Mouse (Mus musculus) kidney, adult 2 months (tissue): ENCODE measurements around the gene Rbmx2. TPM values are rescaled to one million over a fixed set of nuclear protein-coding genes. Genes with fewer than 3 reads are reported as not detected.

Experiments used
- DNase-seq: peaks from one replicate; pipeline ENCODE4 v3.0.0; 2021
- H3K27ac ChIP-seq: fragments of 200-500 bp; 2 replicates; pipeline ENCODE4 v1.5.1; 2012; ENCODE audit warnings: low read depth, low read length, control low read depth, inconsistent platforms; ENCODE audit not compliant: insufficient read depth
- H3K27me3 ChIP-seq: fragments of 200-500 bp; replicated peaks from 2 replicates; pipeline ENCODE4 v1.6.1; 2012; ENCODE audit warnings: mild to moderate bottlenecking, moderate library complexity, low read length, inconsistent platforms; ENCODE audit not compliant: control insufficient read depth, insufficient read depth
- H3K36me3 ChIP-seq: fragments of 200-500 bp; 2 replicates; pipeline ENCODE4 v1.6.1; 2012; ENCODE audit warnings: mild to moderate bottlenecking, moderate library complexity, low read length, inconsistent platforms; ENCODE audit not compliant: control insufficient read depth, insufficient read depth
- H3K4me1 ChIP-seq: fragments of 200-500 bp; 2 replicates; pipeline ENCODE4 v1.6.1; 2011; ENCODE audit warnings: low read length; ENCODE audit not compliant: control insufficient read depth, insufficient read depth
- H3K4me3 ChIP-seq: fragments of 200-500 bp; 2 replicates; pipeline ENCODE4 v1.5.1; 2011; ENCODE audit warnings: mild to moderate bottlenecking, low read depth, low read length, control low read depth; ENCODE audit not compliant: insufficient read depth
- CTCF ChIP-seq: fragments of 200-500 bp; conservative IDR thresholded peaks from 2 replicates; pipeline ENCODE4 v1.5.1; 2011; ENCODE audit warnings: low read depth, mild to moderate bottlenecking, control low read depth, low read length, moderate library complexity, mixed read lengths; ENCODE audit not compliant: insufficient read depth, insufficient read length
- POLR2A ChIP-seq: fragments of 200-500 bp; IDR thresholded peaks from one replicate; pipeline ENCODE4 v1.6.1; 2011; ENCODE audit warnings: low read depth, low read length, control low read depth
- WGBS: fragments of 180-500 bp; shearing (Covaris S2); methylation state at CpG from one replicate; pipeline ENCODE4 v1.1.7; 2018; 5-methylcytosine and 5-hydroxymethylcytosine counted together
- polyA plus RNA-seq: library from polyadenylated mRNA; depleted of rRNA; stranded (reverse); fragments of >200 nt; gene quantifications from 2 replicates; pipeline ENCODE4 v1.2.3, GENCODE M21; 2012; rRNA removed

Gene Rbmx2
- polyA plus RNA-seq, 1 experiment, result 1.3 TPM

DNA sequence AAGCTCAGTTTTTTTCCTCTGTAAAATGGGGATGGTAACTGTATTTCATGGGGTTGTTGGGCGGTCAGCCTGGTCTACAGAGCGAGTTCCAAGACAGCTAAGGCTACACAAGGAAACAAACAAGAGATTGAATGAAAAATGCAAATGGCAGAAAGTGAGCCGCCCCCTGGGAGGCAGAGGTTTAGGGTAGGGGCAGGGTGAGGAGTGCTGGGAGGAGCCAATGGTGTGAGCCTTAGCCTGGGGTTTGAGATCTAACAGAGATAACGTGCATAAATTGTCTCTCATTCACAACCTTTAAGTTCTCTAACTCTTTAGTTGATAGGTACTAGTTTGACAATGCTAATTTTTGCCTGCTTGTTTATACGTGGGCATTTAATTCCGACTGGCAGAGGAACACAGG lies 344 bp upstream of the Rbmx2 start:
- TF ChIP-seq CTCF (no peak), POLR2A (no peak)

GRCm38 (mm10) chrX:48709701-48710100 lies 14.9 kb downstream of the Rbmx2 start:
- no peak overlapping the region for H3K4me3 ChIP-seq
- no peaks in the 10 kb centered on the region for H3K36me3 ChIP-seq
- TF ChIP-seq POLR2A, result no peak
- no peak for TF ChIP-seq CTCF
- no peaks in the 10 kb centered on the region for H3K27me3 ChIP-seq
- H3K4me1 ChIP-seq, result no peaks in the 10 kb centered on the region
- H3K27ac ChIP-seq, result no peak overlapping the region
- no peak for DNase-seq
- 86% methylated on average over 10 of the region's 10 CpGs for WGBS

More for the DNA sequence above, 344 bp upstream of the Rbmx2 start:
- peak overlapping the region; percentile 44 for H3K4me3 ChIP-seq
- H3K4me1 ChIP-seq, result no peaks in the 10 kb centered on the region
- 7% methylated on average over 6 of the region's 6 CpGs for WGBS
- no peaks in the 10 kb centered on the region for H3K27me3 ChIP-seq
- no peaks in the 10 kb centered on the region for H3K36me3 ChIP-seq
- no peak overlapping the region for H3K27ac ChIP-seq
- no peak for DNase-seq

DNA sequence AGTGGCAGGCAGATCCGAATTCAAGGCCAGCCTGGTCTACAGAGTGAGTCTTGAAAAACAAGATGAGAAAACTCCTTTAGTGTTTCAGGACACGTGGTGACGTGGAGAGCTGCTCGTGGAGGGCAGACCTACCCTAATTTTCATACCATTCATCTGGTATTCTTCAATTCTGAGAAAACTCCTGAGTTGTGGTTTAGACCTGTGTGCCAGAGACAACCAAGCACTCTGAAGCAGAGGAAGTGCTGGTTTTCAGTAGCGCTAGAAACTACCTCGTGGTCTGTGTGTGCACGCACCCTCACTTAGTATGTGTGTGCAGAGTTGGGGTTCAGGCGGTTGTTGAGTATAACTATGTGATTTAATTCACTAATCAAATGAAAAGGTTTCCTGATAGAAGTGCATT lies 18.0 kb downstream of the Rbmx2 start:
- DNase-seq, result no peak
- Histone ChIP-seq H3K4me1 (no peaks in the 10 kb centered on the region), H3K36me3 (no peaks in the 10 kb centered on the region), H3K27ac (no peak overlapping the region), H3K27me3 (no peaks in the 10 kb centered on the region), H3K4me3 (no peak overlapping the region)
- WGBS, result 95% methylated on average over 8 of the region's 8 CpGs
- TF ChIP-seq CTCF, result no peak
- TF ChIP-seq POLR2A, result no peak

DNA sequence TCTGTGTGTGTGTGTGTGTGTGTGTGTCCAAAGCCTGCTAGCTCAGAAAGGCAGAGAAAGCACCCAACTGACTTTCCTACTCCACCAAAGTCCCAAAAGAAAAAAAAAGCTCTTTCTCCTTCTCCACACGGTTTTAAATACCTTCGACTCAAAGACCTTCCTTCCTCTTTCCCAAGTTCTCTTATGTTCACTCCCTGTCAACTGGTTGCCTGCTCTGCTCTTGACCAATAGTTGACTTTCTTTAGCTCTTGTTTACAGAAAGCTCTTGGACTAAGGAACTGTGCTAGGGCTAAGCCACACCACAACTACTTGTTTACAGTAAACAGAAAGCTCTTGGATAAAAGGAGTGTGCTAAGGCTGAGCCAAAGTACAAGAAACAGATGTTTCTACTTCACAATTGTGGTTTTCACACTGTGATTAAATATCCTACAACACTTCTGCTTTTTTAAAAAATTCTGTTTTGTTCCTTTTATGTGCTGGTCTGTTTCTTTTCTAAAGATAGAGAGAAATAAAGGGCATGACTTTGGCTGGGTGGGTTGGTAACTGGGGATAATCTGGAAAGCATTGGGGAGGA lies 60.0 kb downstream of the Rbmx2 start:
- Histone ChIP-seq H3K4me1 (no peaks in the 10 kb centered on the region), H3K4me3 (no peak overlapping the region), H3K27me3 (no peaks in the 10 kb centered on the region), H3K27ac (no peak overlapping the region), H3K36me3 (no peaks in the 10 kb centered on the region)
- WGBS, result 69% methylated on average over 2 of the region's 2 CpGs
- TF ChIP-seq CTCF, result no peak
- no peak for TF ChIP-seq POLR2A
- DNase-seq, result no peak

Other genes with a start within 250 kb of the Rbmx2 start
- 3.6 and 5.3 TPM in 2 replicates for gene Elf4, start 231.9 kb upstream of the Rbmx2 start, polyA plus RNA-seq
- 49.5 and 69.9 TPM in 2 replicates for gene Aifm1, start 181.4 kb upstream of the Rbmx2 start, polyA plus RNA-seq
- gene Rab33a, start 175.7 kb upstream of the Rbmx2 start, polyA plus RNA-seq, result 0.19 and 0.43 TPM in 2 replicates
- 2.0 and 2.5 TPM in 2 replicates for gene Zfp280c, start 100.5 kb upstream of the Rbmx2 start, polyA plus RNA-seq
- 3.9 and 5.0 TPM in 2 replicates for gene Slc25a14, start 71.6 kb upstream of the Rbmx2 start, polyA plus RNA-seq
- gene Gpr119, start 20.5 kb upstream of the Rbmx2 start, polyA plus RNA-seq, result not detected in 2 replicates
- gene Gm595, start 182.7 kb downstream of the Rbmx2 start, polyA plus RNA-seq, result not detected in 2 replicates